Mouse (Mus musculus): ENCODE data around the gene Padi4.

Padi4 gene

DNA sequence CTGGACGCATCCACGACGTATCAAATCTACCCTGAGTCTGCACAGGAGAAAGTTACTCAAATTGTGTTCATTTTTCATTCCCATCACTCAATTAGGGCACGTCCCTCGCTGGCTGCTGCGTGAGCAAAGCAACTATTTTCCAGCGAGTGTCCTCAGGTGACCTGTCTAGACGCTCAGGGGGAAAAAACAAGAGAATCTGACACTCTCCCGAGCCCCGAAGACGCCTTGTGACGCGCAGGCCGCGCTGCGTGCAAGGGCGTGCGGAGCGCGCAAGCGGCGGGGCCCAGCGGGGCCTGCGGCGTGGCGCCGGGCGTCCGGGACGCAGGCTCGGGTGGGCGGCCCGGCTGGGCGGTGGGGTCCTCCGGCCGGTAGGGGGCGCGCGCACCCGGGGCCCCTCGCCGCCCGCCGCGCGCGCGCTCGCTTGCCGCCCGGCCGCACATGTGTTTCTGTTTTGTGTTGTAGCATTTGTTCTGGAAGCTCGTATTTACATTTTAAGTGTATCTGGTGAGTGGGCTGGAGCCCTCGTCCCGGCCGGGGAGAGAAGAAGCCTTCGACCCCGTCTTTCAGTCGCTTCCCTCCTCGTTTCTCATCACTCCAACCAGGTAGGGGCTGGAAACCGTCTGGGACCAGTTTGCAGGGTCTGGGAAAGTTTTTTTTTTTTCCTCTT is 72.9 kb downstream of the Padi4 start:
- DNase-seq: peak; percentile 81 to 84

- DNase-seq: peak in 1 of 2 experiments; percentile 29
These were observed 73.6 kb downstream of the Padi4 start, which contains the start of gene Rcc2 for GRCm38 (mm10) chr4:140700269-140701018. Gene Rcc2, plus strand, starts transcription at chr4:140700541.

DNA sequence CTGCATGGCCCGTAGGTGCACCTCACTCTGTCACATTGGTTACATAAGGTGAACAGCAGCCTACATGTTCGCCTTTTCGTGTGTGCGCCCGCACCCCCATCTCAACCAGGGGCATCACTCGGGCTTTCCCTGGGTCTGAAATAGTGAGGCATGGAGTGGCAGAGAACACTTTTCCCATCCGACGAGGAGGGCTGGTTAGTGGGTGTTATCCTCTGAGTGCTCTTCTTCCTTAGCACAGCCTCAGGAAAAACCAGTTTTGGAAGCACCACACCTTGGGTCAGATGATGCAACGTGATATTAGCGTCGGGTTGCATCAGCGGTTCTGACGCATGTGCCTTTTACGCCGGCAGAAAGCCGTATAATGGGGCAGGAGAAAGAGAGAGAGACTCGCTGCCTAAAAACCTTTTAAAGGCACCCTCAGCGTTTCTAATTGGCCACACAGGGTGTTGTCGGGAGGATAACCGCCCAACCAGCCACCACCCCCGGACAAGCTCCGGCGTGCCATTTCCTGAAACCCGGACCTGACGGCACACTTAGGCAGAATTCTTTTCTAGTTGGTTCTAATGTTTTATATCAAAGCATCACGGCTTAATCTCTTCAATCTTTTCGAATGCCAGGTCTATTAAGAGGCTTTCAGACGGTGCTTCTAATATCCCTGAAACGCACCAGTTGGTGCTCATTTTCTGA is 74.5 kb downstream of the Padi4 start:
- peak; percentile 51 to 67 for DNase-seq
